Mouse (Mus musculus) testis, postnatal 10 days (tissue): ENCODE measurements at regions not wholly inside any gene's neighbourhood (a gene's known extent, or its start where the extent isn't known, plus 50 kb on each side); places are given as distances from the start of the nearest gene placed in this dataset.
"Not testable (repeated sequence)": the region's sequence is repeated elsewhere in the genome, so short reads cannot be mapped to it uniquely, and the experiment has no call there.

Experiments
- DNase-seq: peaks from one replicate; pipeline ENCODE4 v3.0.0; 2021; ENCODE audit warnings: low spot score

DNA sequence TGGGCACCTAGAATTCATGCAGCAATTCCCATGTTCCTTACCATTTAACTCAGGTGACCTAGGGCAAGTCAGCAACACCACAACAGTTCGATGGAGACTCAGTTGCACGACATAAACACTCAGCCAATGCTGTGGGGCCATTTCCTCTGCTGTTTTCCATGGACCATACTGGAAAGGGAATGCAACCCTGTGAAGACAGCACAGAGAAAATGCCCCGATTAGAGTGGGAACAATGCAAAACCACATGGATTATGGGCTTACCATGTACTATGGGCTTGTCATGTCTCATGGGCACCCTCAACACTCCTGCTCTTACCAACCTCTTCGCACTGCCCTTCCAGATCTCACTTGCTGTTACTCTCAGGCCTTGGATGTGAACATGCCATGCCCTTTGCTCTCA lies 207.6 kb downstream of the Snurf start:
- not testable (repeated sequence) for DNase-seq

- peak; percentile 22 for DNase-seq
Observed at GRCm38 (mm10) chr7:59769749-59770148, 235.1 kb downstream of the Snurf start.

- DNase-seq: peak; percentile 34
Observed at GRCm38 (mm10) chr7:59768641-59769040, 236.2 kb downstream of the Snurf start.

GRCm38 (mm10) chr7:59767325-59767724 lies 237.5 kb downstream of the Snurf start:
- DNase-seq: peak; percentile 36
